Mouse (Mus musculus) layer of hippocampus, postnatal 36 days (tissue): ENCODE measurements around the gene Snx10. TPM values are rescaled to one million over a fixed set of nuclear protein-coding genes. Genes with fewer than 3 reads are reported as not detected.

Source experiments
- microRNA-seq, 2 experiments: library from miRNA; unstranded; fragments of <30 nt; microRNA quantifications; one replicate each; pipeline ENCODE4 v1.2.0; 2021
- total RNA-seq, 2 experiments: library from RNA; stranded (reverse); gene quantifications; 2 replicates each; pipeline ENCODE4 v1.2.3; 2021

Snx10 gene
- total RNA-seq, 2 experiments from 2014 or later, result 104 to 106 TPM

Small RNA genes lying within 50 kb of the gene (microRNA-seq; reads per million reads assigned to microRNA genes)
- 0 reads per million in 2 experiments for gene Gm22914

Other genes with a start within 250 kb of the Snx10 start
- gene Nfe2l3, start 91.2 kb upstream of the Snx10 start, total RNA-seq, result 1 to 10 TPM; 2.0 TPM
- 100 to 1,000 TPM; 518 to 547 TPM for gene Hnrnpa2b1, start 54.0 kb upstream of the Snx10 start, total RNA-seq
- gene Cbx3, start 53.5 kb upstream of the Snx10 start, total RNA-seq, result 100 to 1,000 TPM; 139 to 148 TPM